Mouse (Mus musculus) large intestine, adult 2 months (tissue): ENCODE results near the gene Celf5. TPM values are rescaled to one million over a fixed set of nuclear protein-coding genes. Genes with fewer than 3 reads are reported as not detected.
A peak's percentile ranks its signal among the peaks of the same experiment; 100 is the strongest.

ENCODE experiments used
- DNase-seq: peaks from one replicate; pipeline ENCODE4 v3.0.0-alpha.2; 2012; ENCODE audit warnings: low read depth, low spot score
- WGBS: fragments of 180-500 bp; shearing (Covaris S2); methylation state at CpG from one replicate; pipeline ENCODE4 v1.1.7; 2018; 5-methylcytosine and 5-hydroxymethylcytosine counted together
- polyA plus RNA-seq: library from polyadenylated mRNA; depleted of rRNA; stranded (reverse); fragments of >200 nt; gene quantifications from 2 replicates; pipeline ENCODE4 v1.2.3, GENCODE M21; 2012

Celf5 gene
- polyA plus RNA-seq, 1 experiment: 2.3 TPM

DNA sequence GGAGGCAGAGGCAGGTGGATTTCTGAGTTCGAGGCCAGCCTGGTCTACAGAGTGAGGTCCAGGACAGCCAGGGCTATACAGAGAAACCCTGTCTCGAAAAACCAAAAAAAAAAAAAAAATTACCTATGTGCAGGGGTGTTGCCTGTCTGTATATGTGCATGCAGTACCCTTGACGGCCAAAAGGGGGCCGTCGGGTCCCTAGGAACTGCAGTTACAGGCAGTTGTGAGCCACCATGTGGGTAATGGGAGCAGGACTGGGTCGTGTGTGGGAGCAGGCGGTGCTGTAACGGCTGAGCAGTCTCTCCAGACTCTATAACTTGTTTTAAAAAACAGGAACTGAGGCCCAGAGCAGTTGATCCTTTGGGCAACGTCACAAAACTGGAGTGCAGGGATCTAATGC lies 1.5 kb upstream of the Celf5 start:
- no peak for DNase-seq
- WGBS: 19% methylated on average over 9 of the region's 9 CpGs

DNA sequence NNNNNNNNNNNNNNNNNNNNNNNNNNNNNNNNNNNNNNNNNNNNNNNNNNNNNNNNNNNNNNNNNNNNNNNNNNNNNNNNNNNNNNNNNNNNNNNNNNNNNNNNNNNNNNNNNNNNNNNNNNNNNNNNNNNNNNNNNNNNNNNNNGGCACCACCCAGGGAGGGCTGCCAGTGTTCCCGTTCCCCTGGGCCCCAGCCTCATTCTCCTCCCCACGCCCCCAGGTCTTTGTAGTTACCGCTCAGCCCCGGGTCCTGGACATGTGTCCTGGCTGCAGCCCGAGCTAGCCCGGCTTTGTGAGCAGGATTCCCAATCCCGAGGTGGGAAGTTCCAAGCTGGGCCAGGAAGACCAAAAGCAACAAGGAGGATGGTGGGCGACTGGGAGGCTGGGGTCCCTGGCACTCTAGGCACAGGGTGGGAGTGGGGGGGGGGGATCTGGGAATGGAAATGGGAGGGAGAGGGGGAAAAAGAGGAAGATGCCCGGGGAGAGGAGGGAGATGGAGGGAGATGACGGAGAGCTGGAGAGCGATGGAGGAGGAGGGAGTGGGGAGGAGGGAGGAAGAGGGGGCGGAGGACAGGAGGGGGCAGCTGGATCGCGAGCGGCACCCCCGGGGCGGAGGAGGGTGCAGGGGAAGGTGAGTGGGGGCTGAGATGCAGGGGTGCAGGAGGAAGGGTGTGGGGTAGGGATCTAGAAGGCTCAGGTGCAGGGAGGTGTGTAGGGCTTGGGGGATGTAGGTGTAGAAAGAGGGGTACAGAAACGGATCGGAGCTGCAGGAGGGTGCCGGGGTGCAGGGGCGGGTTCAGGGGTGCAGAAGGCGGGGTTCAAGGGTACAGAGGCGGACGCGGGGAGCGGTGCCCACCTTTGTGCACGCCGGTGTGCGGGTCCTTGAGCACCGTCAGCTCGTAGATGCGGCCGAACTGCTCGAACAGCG lies 640 bp downstream of the Celf5 start:
- 4% methylated on average over 33 of the region's 35 CpGs for WGBS
- no peak for DNase-seq

DNA sequence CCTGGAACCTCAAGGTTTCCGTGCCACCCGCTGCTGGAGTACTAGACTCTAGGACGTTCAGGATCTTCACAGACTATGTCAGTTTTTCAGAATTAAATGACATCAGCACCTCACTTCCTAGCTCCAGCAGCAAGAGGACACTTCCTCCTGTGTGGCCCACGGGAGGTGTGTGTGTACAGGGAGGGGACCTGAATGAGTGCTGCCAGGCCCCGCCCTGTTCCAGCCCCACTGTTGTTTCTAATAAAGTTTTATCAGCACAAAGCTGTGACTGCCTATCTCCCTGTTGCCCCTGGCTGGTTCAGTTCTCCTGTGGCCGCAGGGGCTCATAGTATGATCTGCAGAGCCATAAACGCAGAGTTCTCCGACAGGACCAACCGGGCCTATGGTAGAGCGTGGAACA lies 8.0 kb downstream of the Celf5 start:
- 65% methylated on average over 10 of the region's 10 CpGs for WGBS

DNA sequence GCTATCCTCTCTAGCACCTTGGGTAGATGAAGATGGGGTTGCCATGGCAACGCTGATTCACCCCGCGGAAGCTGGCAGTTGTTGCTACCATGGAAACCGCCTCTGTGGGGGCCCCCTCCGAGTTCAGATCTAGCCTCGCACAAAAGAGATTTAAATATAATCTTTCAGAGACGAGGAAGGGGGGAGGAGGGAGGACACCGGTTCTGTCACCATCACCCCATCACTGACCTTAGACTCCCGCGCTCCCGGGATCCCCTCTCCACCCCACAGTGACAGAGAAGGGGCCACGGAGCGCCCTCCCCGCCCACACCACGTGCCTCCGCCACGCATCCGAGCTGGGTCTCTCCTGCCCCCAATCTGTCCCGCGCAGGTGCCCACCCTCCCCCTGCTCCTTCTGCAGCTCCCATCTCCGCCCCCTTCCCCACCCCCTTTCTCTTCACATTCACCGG lies 9.5 kb downstream of the Celf5 start:
- DNase-seq: no peak
- WGBS: 6% methylated on average over 20 of the region's 22 CpGs

More for the DNA sequence above, 8.0 kb downstream of the Celf5 start:
- DNase-seq: no peak

DNA sequence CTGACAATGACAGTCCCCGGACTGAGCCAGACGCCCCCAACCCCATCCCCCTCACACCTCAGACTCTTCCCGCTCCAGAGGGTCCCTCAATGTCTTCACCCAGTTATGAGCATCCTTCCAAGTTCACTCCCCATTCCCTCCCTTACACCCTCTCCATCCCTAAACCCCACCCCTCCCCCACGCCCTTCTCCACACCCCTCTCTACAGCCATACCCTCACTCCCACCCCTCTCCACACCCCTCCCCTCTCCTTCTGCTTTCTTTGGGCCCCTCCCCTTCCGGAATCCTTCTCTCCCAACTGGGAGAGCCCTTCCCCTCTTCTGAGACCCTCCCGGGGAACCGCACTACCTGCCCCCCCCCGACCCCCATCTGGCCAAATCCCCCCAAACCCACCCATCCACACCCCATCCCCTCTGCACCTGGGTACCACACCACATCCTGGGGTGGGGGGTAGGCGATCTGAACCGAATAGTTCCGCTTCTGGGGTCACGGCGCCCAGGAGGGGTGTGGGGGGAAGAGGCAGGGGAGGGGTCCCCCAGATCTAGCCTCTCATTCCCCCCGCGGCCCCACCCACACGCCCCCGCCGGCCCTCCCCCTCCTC lies 10.0 kb downstream of the Celf5 start:
- no peak for DNase-seq
- WGBS: 18% methylated on average over 18 of the region's 18 CpGs

DNA sequence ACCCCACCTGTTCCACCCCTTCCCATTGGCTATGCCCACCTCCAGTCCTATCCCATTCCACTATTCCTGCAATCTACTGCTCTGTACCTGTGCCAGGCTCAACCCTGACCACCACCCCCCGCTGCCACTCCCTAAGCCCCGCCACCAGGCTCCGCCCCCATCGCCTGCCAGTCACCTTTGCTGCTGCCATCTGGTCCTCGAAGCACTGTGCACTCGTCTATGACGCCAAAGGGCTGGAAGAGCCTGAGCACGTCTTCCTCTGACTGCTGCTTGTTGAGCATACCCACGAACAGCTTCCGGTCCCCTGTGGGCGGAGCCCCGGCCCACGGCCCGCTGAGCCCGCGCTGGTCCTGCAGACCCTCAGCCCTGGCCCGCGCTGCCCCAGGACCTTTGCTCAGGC lies 12.1 kb downstream of the Celf5 start:
- DNase-seq: no peak
- WGBS: 36% methylated on average over 18 of the region's 18 CpGs

DNA sequence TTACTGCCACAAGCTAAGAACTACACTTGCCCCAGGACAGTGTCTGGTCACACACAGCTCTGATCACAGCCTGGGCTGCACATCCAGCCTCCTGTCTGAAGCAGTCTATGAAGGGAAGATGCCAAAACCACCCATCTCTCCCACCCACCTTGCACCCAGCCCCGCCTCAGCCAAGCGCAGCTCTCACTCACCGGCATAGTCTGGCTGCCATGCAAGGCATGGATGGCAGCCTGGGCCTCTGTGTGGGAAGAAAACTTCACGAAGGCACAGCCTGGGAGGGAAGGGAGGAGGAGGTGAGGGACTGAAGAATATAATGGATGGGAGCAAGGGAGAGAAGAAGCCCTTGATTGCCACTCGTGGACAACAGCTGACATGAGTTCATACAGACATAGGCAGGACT lies 13.3 kb downstream of the Celf5 start:
- WGBS: 77% methylated on average over 5 of the region's 5 CpGs
- no peak for DNase-seq

DNA sequence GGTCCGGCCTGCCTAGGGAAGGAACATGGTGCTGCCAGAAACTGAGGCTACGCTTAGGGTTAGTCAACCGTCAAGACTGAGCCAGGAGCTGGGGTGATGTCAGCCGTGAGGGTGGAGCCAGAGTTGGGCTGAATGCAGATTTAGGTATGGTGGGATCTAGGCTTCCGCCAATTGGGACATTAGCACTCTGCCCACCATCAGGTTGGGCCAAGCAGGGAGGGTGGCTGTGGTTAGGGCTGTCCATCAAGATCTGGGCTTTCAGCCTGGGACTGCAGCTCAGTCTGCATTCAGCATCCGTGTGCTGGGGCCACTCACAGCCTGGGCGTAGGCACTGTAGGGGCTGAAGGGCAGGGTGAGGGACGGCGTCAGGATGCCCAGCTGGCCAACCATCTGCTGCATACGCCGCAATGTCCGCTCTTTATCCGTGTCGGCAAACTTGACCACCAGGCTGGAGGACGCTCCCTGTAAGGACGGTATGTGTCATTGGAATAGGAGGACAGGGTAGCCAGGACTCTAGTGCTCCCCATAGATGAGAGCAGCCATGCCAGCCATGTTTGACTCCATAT lies 14.8 kb downstream of the Celf5 start:
- 88% methylated on average over 16 of the region's 16 CpGs for WGBS
- no peak for DNase-seq

DNA sequence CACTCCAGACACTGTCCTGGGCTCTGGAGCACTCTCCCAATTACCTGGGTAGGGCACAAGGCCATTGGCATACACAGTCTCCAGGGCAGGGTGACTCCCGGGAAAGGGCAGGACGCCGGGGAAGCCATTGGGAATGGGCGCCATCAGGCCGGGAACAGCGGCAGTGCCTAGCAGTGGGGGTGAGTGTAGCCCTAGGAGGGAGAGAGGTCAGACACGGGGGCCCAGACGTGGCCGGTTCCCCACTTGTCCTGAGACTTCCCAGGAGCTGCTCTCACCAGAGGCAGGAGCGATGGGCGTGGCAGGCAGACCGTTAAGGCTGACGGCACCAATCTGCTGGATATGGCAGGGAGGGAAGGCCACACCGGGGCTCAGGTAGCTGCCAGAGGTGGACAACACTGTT lies 15.6 kb downstream of the Celf5 start:
- DNase-seq: no peak
- 48% methylated on average over 14 of the region's 14 CpGs for WGBS

DNA sequence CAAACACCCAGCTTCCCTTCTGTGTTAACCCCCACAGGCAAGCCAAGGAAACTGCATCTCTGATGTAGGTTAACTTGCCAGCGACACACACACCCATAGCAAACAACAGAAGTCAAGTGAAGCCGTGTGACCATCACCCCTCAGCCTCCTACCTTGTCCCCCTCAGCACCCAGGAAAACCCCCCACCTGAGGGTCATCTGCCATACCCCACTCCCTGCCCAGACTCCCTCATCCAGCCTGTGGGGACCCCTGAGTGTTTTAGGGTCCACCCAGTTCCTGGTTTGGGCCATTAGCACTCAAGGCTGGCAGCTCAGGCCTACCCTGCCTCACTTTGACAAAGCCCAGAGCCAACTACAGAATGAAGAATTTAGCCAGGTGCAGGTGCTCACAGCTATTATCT lies 16.4 kb downstream of the Celf5 start:
- DNase-seq: no peak
- WGBS: 62% methylated on average over 2 of the region's 2 CpGs

DNA sequence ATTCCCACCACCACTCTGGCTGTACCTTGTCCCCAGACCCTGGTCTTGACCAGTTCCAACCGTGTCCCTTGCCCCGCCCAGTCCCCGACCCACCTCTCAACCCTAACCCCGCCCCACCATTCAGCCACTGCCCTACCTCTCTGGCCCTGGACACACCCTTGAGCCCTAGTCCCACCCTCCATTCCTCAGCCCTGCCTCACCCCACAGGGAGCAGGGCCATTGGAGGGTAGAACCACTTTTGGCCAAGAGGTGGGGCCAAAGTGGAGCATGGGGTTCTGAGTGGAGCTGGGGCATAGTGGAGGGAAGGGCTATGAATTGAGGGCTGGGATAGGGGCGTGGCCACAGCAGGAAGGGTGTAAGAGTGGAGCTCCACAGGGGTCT lies 17.3 kb downstream of the Celf5 start:
- 4% methylated on average over 5 of the region's 5 CpGs for WGBS
- DNase-seq: peak; percentile 62

DNA sequence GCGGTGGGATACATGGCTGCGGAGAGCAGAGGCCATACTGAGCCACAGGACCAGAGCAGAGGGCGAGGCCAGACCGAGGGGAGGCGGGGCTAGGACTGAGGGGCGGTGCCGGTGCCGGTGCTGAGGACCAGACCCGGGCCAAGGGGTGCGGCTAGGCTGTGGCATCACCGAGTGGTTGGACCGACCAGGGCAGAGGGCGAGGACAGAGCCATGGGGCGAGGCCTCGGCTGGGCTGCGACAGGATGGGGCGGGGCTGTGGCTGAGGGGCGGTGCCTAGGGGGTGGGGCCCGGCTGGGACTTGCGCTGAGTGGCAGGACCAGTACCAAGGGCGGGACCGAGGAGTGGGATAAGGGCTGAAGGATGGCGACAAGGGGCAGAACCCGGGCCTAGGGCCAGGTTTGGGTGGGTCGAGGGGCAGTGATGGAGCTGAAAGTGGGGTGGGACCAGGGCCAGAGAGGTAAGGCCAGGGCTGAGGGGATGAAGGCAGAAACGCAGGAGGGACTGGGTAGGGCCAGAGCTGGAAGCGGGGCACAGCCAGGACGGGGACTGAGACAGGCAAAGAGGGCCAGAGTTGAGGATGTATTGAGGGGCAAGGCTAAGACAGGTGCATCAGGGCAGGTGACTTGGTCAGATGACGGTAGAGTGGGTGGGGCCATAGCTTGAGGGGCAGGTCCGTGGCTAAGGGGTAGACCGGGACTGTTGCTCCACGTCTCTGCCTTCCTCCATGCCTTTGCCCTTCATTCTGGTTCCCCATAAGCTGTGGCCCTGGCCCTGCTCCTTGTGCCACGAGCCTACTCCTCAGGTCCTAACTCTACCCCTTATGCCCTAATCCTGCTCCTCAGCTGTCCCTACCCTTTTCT lies 17.9 kb downstream of the Celf5 start:
- 2% methylated on average over 33 of the region's 33 CpGs for WGBS
- peak; percentile 68 for DNase-seq

DNA sequence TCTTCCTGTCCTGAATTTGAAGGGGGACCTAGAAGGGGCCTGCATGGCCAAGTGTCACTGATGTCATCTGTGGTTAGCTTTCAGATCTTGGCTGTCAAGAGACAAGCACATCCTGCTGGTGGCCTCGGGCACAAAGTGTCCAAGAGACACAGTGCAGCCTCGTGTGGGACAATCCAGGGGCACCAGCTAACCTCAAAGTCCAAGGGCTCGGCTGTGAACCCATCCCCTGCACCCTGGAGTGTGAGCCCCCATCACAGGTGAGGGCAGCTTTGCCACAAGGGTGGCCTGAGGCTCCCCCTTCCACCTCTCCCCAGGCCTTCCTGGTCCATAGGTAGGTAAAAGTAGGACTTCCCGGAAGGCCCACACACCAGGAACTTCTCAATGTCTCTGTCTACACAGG lies 19.0 kb downstream of the Celf5 start:
- no peak for DNase-seq
- WGBS: 50% methylated on average over 4 of the region's 4 CpGs

DNA sequence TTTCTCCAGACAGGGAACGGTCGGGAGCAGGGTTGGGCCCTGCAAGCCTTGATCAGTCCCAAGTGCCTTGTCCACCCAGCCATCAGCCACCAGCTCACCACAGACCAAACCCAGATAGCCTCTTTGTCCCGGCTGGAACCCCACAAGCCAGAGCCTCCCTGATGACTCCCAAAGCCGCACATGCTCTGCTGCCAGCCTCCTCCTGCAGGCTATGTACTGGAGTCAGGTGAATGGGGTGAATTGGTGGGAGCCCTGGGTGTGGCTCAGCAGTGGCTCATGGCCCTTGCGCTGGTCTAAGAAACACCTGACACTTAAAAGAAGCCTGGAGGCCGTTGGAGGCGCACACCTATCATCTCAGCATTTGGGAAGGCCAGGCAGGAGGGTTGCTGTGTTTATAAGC lies 19.6 kb downstream of the Celf5 start:
- DNase-seq: no peak
- 71% methylated on average over 7 of the region's 7 CpGs for WGBS

DNA sequence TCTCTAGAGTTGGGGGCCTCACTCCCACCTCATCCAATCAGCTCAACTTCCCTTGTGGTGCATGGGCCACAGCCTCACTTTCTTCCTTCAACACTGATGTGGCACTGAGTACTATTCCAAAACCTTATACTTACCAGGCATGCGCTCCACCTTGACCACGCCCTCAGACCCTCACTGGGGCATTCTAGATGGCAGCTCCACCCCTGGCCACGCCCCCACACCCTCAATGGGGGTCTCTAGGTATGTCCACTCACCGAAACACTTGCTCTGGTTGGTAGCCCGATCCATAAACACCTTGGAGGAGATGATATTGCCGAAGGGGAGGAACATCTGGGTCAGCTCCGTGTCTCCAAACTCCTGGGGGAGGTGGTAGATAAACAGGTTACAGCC lies 20.1 kb downstream of the Celf5 start:
- no peak for DNase-seq

DNA sequence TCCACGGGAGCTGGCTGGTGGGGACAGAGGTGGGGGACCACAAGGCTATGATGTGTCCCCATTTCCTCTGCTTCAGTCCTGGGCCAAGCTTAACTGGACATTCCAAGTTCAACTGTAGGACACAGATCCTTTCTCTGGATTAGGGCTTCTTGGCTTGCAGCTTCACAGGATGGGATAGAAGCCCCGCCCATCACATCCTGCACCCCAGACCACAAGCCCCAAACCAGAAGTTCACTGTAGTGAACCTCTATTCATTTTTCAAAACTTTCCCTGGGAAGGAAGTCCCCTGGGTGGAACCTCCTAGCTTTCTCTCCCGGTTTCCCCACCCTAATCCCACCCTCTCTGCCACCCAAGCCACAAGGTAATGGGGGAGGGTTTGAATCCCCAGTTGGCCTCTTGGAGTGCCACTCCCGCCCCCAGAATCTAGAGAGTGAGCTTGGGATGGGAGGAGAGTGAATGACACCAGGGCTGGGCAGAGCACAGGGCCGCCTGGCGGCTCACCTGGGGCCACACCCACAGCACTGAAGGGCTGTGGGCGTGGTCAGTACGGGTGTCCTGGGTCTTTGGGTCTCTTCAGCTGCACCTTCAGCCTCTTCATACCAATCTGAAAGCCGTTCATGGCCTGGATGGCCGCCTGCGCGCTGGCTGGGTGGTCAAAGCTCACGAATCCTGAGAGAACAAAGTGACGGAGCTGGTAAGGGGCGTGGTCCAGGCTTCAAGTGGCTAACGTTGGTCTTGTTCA lies 20.7 kb downstream of the Celf5 start:
- no peak for DNase-seq
- 6% methylated on average over 16 of the region's 16 CpGs for WGBS

More for the DNA sequence above, 20.1 kb downstream of the Celf5 start:
- WGBS: 43% methylated on average over 7 of the region's 7 CpGs

DNA sequence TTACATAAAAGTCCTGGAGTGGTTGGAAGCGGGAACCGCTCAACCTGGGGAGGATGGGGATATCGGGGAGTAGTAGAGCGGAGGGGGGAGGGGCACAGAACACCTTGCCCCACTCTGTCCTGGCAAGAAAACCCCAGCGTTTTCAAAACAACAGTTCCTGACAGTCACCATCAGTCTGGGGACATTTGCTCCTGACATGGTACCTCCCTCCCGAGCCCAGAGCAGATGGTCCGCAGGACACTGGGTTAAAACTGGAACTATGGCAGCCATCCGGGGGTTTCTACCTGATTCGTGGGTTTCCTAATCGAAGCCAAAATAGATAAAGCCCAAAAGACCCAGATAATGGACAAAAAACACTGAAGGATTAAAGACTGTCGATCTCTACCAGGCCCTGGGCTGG lies 21.6 kb downstream of the Celf5 start:
- DNase-seq: no peak
- WGBS: 58% methylated on average over 11 of the region's 11 CpGs

DNA sequence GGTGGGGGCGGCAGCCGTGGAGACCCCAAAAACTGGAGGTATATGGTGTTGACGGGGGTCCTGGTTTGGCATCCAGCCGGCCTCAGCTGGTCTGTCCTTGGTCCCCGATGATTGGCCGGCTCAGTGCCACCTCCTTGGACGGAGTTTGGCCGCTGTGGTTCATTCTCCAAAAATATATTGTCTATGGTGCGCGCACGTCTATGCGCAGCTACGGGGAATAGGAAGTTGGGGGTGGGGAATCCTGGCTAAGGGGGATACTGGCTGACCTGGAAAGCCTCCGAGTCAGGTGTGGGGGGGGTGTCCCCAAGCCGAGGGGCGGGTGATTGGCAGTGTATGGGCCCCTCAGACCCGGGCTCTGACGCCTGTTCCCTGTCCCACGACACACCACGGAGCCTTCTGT lies 22.0 kb downstream of the Celf5 start:
- WGBS: 42% methylated on average over 20 of the region's 20 CpGs
- no peak for DNase-seq

DNA sequence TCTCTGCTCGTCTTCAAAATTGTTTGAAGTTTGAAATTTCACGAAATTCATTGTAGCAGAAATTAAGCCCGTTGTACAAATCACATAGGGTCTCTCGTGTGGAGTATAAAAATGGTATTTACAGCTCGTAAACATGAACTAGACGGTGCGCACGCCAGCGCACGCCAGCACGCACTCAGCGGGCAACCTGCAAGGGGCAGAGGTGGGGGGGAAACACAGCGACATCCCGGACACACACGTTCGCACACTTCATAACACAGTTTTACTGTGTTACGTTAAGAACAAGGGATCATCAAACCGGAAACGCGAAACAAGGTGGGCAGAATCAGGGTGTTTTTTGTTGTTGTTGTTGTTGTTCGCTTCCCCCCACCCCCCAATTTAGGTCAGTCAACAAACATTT lies 23.1 kb downstream of the Celf5 start:
- WGBS: 63% methylated on average over 21 of the region's 21 CpGs
- no peak for DNase-seq
